In genomic region chr14:40966392-40966861, GRCm38 (mm10) we compare ENCODE assay signal across 7 mouse cellular contexts. TPM values are rescaled to one million over a fixed set of nuclear protein-coding genes. Genes with fewer than 3 reads are reported as not detected.
DNase-seq lines count a peak whose midpoint lies in the region; ATAC-seq and TF ChIP-seq lines count a peak whose summit lies in the region.

Gene Tspan14, minus strand, starts transcription at chr14:40966807.

- peak within 1 kb of the TSS; percentile 96 for H3K27ac ChIP-seq in spleen, adult 2 months (ENCODE audit: insufficient read depth, low read length)
- H3K27ac ChIP-seq in embryonic facial prominence, embryonic 11.5 days (replicated peaks; ENCODE audit: low read depth, low read length), result peak within 1 kb of the TSS; percentile 79
- peak within 1 kb of the TSS; percentile 92 for H3K27ac ChIP-seq in heart, embryonic 15.5 days

- TF ChIP-seq CTCF in spleen, adult 2 months (IDR thresholded peaks at IDR 0.05; ENCODE audit: extremely low read depth, insufficient read depth, insufficient read length, insufficient replicate concordance), result no peak

- H3K9me3 ChIP-seq in embryonic facial prominence, embryonic 11.5 days (replicated peaks; ENCODE audit: control insufficient read depth, low read length), result no peaks in the 10 kb centered on the region
- H3K9me3 ChIP-seq in heart, embryonic 15.5 days (replicated peaks), result no peaks in the 10 kb centered on the region

- H3K9ac ChIP-seq in embryonic facial prominence, embryonic 11.5 days (replicated peaks; ENCODE audit: low read length), result peak within 1 kb of the TSS; percentile 93
- peak within 1 kb of the TSS; percentile 92 for H3K9ac ChIP-seq in heart, embryonic 15.5 days

- peaks cover 31% of the 10 kb centered on the region for H3K4me1 ChIP-seq in spleen, adult 2 months (ENCODE audit: control insufficient read depth, insufficient read depth, insufficient read length)
- no peaks in the 10 kb centered on the region; the same call in 1 of the 2 replicates for H3K4me1 ChIP-seq in embryonic facial prominence, embryonic 11.5 days (ENCODE audit: control insufficient read depth, insufficient read depth, low read length)
- peaks cover 40% of the 10 kb centered on the region for H3K4me1 ChIP-seq in heart, embryonic 15.5 days (replicated peaks)

- peak within 1 kb of the TSS; percentile 83 for H3ac ChIP-seq in myocyte (ENCODE audit: control insufficient read depth, insufficient read length)

- no peaks in the 10 kb centered on the region for H3K36me3 ChIP-seq in spleen, adult 2 months (ENCODE audit: control insufficient read depth, insufficient read depth, low read length)
- no peaks in the 10 kb centered on the region for H3K36me3 ChIP-seq in embryonic facial prominence, embryonic 11.5 days (replicated peaks; ENCODE audit: control insufficient read depth, insufficient read depth, low read depth, low read length)
- H3K36me3 ChIP-seq in heart, embryonic 15.5 days, result no peaks in the 10 kb centered on the region
- no peaks in the 10 kb centered on the region for H3K36me3 ChIP-seq in myocyte (ENCODE audit: control insufficient read depth, insufficient read depth)

- H3K79me2 ChIP-seq in myocyte (ENCODE audit: control insufficient read depth, insufficient read depth), result peaks cover 43% of the 10 kb centered on the region

- H3K27me3 ChIP-seq in spleen, adult 2 months (ENCODE audit: control insufficient read depth, insufficient read depth, low read length), result no peaks in the 10 kb centered on the region
- H3K27me3 ChIP-seq in embryonic facial prominence, embryonic 11.5 days (ENCODE audit: control insufficient read depth, insufficient read depth, low read length), result no peaks in the 10 kb centered on the region
- no peaks in the 10 kb centered on the region for H3K27me3 ChIP-seq in heart, embryonic 15.5 days
- H3K27me3 ChIP-seq in myocyte (ENCODE audit: control insufficient read depth, insufficient read depth, insufficient read length), result no peaks in the 10 kb centered on the region

- intact Hi-C loops in left cerebral cortex, postnatal 25 days (cut with DNase I), result loop anchor here (2.0 kb wide), 1 partner anchor 16 kb away; no protein-coding TSS in a partner anchor

- peak; percentile 86; the same call in 1 of the 2 replicates for TF ChIP-seq POLR2A in spleen, adult 2 months (IDR thresholded peaks at IDR 0.05; ENCODE audit: low read depth, low read length)
- peak; percentile 95 for TF ChIP-seq POLR2A in myocyte (IDR thresholded peaks at IDR 0.05; ENCODE audit: insufficient read length, low read depth)

- peak within 1 kb of the TSS; percentile 86 for H3K4me3 ChIP-seq in spleen, adult 2 months (ENCODE audit: extremely low read depth, insufficient read depth, insufficient read length)
- H3K4me3 ChIP-seq in embryonic facial prominence, embryonic 11.5 days (ENCODE audit: low read depth, low read length), result peak within 1 kb of the TSS; percentile 91
- peak within 1 kb of the TSS; percentile 94 for H3K4me3 ChIP-seq in heart, embryonic 15.5 days
- peak within 1 kb of the TSS; percentile 94 for H3K4me3 ChIP-seq in myocyte

- DNase-seq in spleen, adult 2 months (ENCODE audit: low read depth in 1 of 2, low spot score in 2 of 2), result no peak
- DNase-seq in spleen, adult 18-20 months, result no peak
- no peak for DNase-seq in embryonic facial prominence, embryonic 11.5 days (ENCODE audit: low spot score)
- DNase-seq in left cerebral cortex, postnatal 25 days (ENCODE audit: low spot score in 2 of 2), result peak in 1 of 2 experiments; percentile 53
- no peak for DNase-seq in testis, postnatal 10 days (ENCODE audit: low spot score)

- peak within 1 kb of the TSS; percentile 83 for H3K4me2 ChIP-seq in embryonic facial prominence, embryonic 11.5 days (ENCODE audit: low read depth, low read length)
- peak within 1 kb of the TSS; percentile 94 for H3K4me2 ChIP-seq in heart, embryonic 15.5 days
- peak within 1 kb of the TSS; percentile 84 for H3K4me2 ChIP-seq in myocyte (ENCODE audit: low read depth)

- ATAC-seq in embryonic facial prominence, embryonic 11.5 days (replicated peaks; ENCODE audit: insufficient number of reproducible peaks, low FRiP score, low TSS enrichment, low read depth), result peak; percentile 63
- ATAC-seq in heart, embryonic 15.5 days (replicated peaks; ENCODE audit: insufficient number of reproducible peaks, insufficient read depth, low FRiP score, low read depth), result peak; percentile 41

- 2% methylated on average over 47 of the region's 54 CpGs for WGBS in spleen, adult 2 months
- under 1% methylated on average over 53 of the region's 54 CpGs for WGBS in embryonic facial prominence, embryonic 11.5 days
- WGBS in heart, embryonic 15.5 days, result under 1% methylated on average over 53 of the region's 54 CpGs

TF ChIP-seq in myocyte, 11 proteins besides CTCF, POLR2A, EP300 and RAD21:
- TF ChIP-seq POLR2AphosphoS2 (IDR thresholded peaks at IDR 0.05; ENCODE audit: insufficient read length, low read depth) (peak; percentile 93), TCF3 (IDR thresholded peaks at IDR 0.05; ENCODE audit: insufficient read length, low read depth) (no peak)

RNA-seq across cellular contexts. Expression of gene Tspan14, which starts in this region (rescaled TPM):
- polyA plus RNA-seq in spleen, adult 2 months (2012; rRNA removed), result 60.0 and 65.4 TPM in 2 replicates
- 92.5 and 95.0 TPM in 2 replicates for polyA plus RNA-seq in embryonic facial prominence, embryonic 11.5 days (2014; fragmentation: Nextera tagmentation; extraction: Ambion mirVana)
- polyA plus RNA-seq in heart, embryonic 15.5 days (2015; fragmentation: Nextera tagmentation; extraction: Ambion mirVana), result 32.7 and 50.9 TPM in 2 replicates
- total RNA-seq in left cerebral cortex, postnatal 25 days (2021), result 10 to 100 TPM; 58.1 to 61.8 TPM
- polyA plus RNA-seq in myocyte (2012; fragmentation: generic; extraction: Trizol), result 90.6 TPM
